Mouse (Mus musculus): ENCODE measurements around the gene Cryaa. TPM values are rescaled to one million over a fixed set of nuclear protein-coding genes. Genes with fewer than 3 reads are reported as not detected.
"Not testable (repeated sequence)": the region's sequence is repeated elsewhere in the genome, so short reads cannot be mapped to it uniquely, and the experiment has no call there.

The Cryaa gene
- total RNA-seq, 2 experiments from 2014 or later: not detected

DNA sequence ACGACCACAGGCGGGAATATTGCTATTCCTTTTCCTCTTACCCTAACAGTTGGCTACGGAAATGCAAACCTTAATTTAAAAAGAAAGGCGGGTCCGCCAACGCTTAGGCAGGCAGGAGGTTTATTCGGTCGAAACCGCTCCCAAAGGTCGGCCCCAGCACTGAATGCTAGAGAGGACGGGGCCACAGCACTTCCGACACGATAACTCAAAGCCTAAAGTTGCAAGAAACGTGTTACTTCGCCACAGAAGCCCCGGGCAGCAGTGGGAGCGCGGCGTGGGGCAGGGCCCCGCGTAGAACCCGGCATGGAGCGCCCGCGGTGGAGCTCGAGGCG, 19.5 kb upstream of the Cryaa start:
- DNase-seq (ENCODE audit: low spot score): no peak

GRCm38 (mm10) chr17:31658468-31659185, 19.0 kb upstream of the Cryaa start, which contains the start of gene U2af1:
TSS of gene U2af1 (minus strand) at chr17:31658892.
- DNase-seq (ENCODE audit: low spot score): peak; percentile 97
- intact Hi-C loops (cut with DNase I): loop anchor here (2.0 to 5.0 kb wide), 2 partner anchors 92 to 146 kb away; no protein-coding TSS in a partner anchor

More for the DNA sequence above, 19.5 kb upstream of the Cryaa start:
- intact Hi-C loops (cut with DNase I): loop anchor here (2.0 to 5.0 kb wide), 2 partner anchors 91 to 146 kb away; no protein-coding TSS in a partner anchor

DNA sequence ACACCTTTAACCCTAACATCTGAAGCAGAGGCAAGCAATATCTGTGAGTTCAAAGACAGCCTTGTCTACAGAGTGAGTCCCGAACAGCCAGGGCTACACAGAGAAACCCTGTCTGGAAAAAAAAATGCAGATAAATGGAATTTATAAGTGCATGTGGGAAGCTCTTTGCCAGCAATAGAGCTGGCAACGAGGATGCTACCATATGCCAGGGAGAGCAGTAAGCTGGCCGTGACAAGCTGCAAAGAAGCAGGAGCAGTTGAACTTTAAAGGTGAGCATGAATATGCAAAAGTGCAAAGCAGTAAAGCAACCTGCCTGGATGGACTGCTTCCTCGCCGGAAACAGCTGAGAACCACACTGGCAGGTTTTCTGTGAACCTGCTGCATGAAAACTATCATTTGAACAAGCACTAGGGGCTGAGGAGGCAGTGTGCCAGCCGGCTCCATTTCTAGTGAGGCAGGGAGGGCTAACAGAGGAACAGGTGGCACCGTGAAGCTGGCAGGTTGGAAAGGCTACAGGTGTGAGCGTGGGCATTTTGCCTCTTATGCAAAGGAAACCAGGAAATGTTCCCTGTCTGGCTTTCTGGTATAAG, 16.9 kb upstream of the Cryaa start:
- intact Hi-C loops (cut with DNase I): loop anchor here (5.0 kb wide), 1 partner anchor 328 kb away; no protein-coding TSS in a partner anchor
- DNase-seq (ENCODE audit: low spot score): no peak

- intact Hi-C loops (cut with DNase I): loop anchor here (5.0 kb wide), 1 partner anchor 331 kb away; no protein-coding TSS in a partner anchor
- no peak for DNase-seq (ENCODE audit: low spot score)
These were observed 14.8 kb upstream of the Cryaa start for GRCm38 (mm10) chr17:31662855-31663254.

- peak; percentile 37 for DNase-seq (ENCODE audit: low spot score)
- intact Hi-C loops (cut with DNase I): loop anchor here (2.0 to 5.0 kb wide), 2 partner anchors 286 to 332 kb away; no protein-coding TSS in a partner anchor
These were observed 12.8 kb upstream of the Cryaa start for GRCm38 (mm10) chr17:31664760-31665159.

DNA sequence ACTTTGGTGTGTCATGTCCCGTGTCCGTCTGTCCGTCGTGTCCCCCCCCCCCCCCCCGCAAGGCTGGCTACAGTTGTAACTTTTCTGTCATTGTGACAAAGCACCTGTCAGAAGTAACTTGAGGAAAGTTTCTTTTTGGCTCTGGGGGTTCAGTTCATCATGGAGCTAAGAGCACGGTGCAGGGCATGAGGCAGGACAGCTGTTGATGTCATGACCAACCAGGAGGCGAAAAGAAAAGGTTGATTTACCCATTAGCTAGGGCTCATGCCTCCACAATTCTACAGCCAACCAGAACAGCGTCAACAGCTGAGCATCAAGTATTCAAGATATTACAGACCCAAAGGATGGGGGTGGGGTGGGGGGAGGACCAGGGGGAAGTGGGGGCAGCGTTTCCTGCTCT, 9.3 kb upstream of the Cryaa start:
- intact Hi-C loops (cut with DNase I): no loop called here
- DNase-seq (ENCODE audit: low spot score): no peak

- no peak for DNase-seq (ENCODE audit: low spot score)
- intact Hi-C loops (cut with DNase I): no loop called here
These were observed 7.4 kb upstream of the Cryaa start for GRCm38 (mm10) chr17:31670163-31670562.

DNA sequence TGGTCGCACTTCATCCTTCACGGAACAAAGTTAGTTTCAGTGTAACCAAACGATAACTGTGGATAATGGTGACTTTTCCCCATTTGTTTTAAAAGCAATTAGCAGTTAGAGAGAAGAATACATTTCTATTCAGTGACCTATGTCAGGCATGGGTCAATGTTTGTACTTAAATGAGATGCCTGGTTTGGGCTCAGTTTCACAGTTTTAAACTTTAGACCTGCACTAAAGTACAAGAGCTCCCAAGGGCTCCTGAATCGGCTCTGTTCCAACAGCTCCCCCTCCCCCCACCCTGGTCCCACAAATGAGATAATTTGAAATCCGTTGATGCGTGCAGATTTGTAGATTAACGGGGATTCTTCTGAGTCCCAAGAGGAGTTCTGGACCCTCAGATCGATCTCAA, 5.9 kb upstream of the Cryaa start:
- intact Hi-C loops (cut with DNase I): no loop called here
- no peak for DNase-seq (ENCODE audit: low spot score)

GRCm38 (mm10) chr17:31672279-31672678, 5.3 kb upstream of the Cryaa start:
- no peak for DNase-seq (ENCODE audit: low spot score)
- intact Hi-C loops (cut with DNase I): no loop called here

GRCm38 (mm10) chr17:31674426-31674825, 3.2 kb upstream of the Cryaa start:
- no peak for DNase-seq (ENCODE audit: low spot score)
- intact Hi-C loops (cut with DNase I): no loop called here

GRCm38 (mm10) chr17:31680450-31680849, 2.8 kb downstream of the Cryaa start:
- DNase-seq (ENCODE audit: low spot score): no peak
- intact Hi-C loops (cut with DNase I): loop anchor here (10.0 kb wide), 1 partner anchor 524 kb away; no protein-coding TSS in a partner anchor

GRCm38 (mm10) chr17:31685514-31686224, 8.1 kb downstream of the Cryaa start:
- intact Hi-C loops (cut with DNase I): loop anchor here (1.0 to 10.0 kb wide), 5 partner anchors 171 to 519 kb away; no protein-coding TSS in a partner anchor
- peak; percentile 62 for DNase-seq (ENCODE audit: low spot score)

DNA sequence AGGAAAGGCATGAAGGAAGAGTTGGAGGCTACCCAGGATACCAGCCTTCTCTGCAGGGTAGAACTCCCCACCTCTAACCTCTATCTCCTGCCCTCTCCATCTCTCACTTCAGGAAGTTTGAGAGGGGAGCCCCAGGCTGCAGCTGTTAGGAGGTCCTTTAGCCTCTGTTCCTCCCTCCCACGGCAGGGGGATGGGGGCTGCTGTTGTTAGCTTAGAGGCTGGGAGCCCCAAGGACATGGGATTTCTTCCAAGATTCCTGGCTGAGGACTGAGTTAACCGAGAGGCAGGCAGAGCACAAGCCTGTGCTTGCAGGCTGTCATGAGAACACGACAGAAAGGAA, 8.6 kb downstream of the Cryaa start:
- no peak for DNase-seq (ENCODE audit: low spot score)
- intact Hi-C loops (cut with DNase I): loop anchor here (5.0 to 10.0 kb wide), 2 partner anchors 251 to 519 kb away; no protein-coding TSS in a partner anchor

GRCm38 (mm10) chr17:31688112-31688511, 10.5 kb downstream of the Cryaa start:
- DNase-seq (ENCODE audit: low spot score): peak; percentile 37
- intact Hi-C loops (cut with DNase I): loop anchor here (5.0 to 10.0 kb wide), 2 partner anchors 249 to 517 kb away; no protein-coding TSS in a partner anchor

GRCm38 (mm10) chr17:31689606-31690005, 12.0 kb downstream of the Cryaa start:
- DNase-seq (ENCODE audit: low spot score): no peak
- intact Hi-C loops (cut with DNase I): loop anchor here (5.0 to 10.0 kb wide), 3 partner anchors 63 to 515 kb away; no protein-coding TSS in a partner anchor

GRCm38 (mm10) chr17:31692918-31693317, 15.3 kb downstream of the Cryaa start:
- intact Hi-C loops (cut with DNase I): loop anchor here (2.0 to 5.0 kb wide), 2 partner anchors 59 to 164 kb away; no protein-coding TSS in a partner anchor
- DNase-seq (ENCODE audit: low spot score): no peak

DNA sequence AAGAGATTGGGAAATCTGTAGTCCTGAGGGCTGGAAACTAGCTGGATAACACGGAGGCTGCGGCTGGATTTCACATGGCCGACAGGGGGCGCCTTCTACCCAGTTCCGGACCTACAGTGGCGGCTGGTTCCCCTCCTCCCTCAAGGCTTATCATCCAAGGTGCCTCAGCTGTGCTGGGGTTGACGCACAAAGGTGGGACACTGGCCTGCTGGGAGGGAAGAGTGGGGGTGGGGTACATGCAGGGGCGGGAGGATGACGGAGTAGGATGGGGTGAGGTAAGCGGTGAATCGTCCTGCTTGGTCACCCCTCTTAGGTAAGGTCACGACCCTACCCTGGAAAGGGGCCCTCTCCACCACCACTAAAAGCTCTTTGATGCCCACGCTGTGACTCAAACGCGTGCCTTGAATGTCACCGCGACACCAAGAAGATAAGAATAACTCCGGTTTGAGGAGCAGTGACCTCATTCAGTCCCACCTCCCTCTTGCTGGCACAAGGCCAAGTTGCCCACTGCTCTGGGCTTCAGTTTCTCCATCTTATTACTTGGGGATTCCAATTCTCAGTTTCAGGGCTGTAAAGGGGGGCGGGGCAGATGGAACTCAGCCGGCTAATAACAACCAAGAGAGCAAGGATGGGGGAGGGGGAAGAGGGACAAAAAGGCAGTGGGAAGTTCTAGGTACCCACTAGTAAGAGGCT, 15.9 kb downstream of the Cryaa start:
- intact Hi-C loops (cut with DNase I): loop anchor here (2.0 to 5.0 kb wide), 2 partner anchors 59 to 163 kb away; no protein-coding TSS in a partner anchor
- DNase-seq (ENCODE audit: low spot score): peak; percentile 51

GRCm38 (mm10) chr17:31694023-31694376, 16.4 kb downstream of the Cryaa start:
- intact Hi-C loops (cut with DNase I): loop anchor here (5.0 kb wide), 1 partner anchor 58 kb away; no protein-coding TSS in a partner anchor
- no peak for DNase-seq (ENCODE audit: low spot score)

GRCm38 (mm10) chr17:31694949-31695348, 17.3 kb downstream of the Cryaa start:
- DNase-seq (ENCODE audit: low spot score): no peak
- intact Hi-C loops (cut with DNase I): loop anchor here (5.0 kb wide), 1 partner anchor 57 kb away; no protein-coding TSS in a partner anchor

- intact Hi-C loops (cut with DNase I); DNase-seq (ENCODE audit: low spot score): not testable (repeated sequence)
These were observed 17.7 kb downstream of the Cryaa start for GRCm38 (mm10) chr17:31695356-31695755.
